Mouse (Mus musculus): ENCODE data around the gene Anxa4.

The Anxa4 gene

GRCm38 (mm10) chr6:86800467-86800866 is 7.1 kb upstream of the Anxa4 start:
- DNase-seq (ENCODE audit: low spot score) = no peak

GRCm38 (mm10) chr6:86797455-86797854 is 4.1 kb upstream of the Anxa4 start:
- DNase-seq (ENCODE audit: low spot score) = no peak

DNA sequence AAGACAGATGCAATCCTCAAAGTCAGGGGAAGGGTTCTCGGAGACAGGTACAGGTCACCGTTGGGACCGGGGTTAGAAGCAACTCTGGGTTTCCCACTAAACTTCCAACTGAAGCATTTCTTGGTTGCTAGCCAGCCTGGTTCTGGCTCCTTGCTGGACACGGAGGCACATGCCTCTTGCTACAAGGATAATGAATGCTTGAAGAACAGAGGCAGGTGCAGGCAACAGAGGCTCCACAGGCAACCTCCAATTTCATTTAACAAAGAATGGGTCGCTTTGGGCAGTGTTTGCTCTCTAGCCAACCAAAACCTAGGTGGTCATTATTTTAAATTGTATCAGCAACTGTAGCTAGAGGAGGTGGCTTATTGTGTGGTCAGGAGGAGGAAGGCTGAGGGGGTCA is 573 bp upstream of the Anxa4 start:
- DNase-seq (ENCODE audit: low spot score) = peak; percentile 23

DNA sequence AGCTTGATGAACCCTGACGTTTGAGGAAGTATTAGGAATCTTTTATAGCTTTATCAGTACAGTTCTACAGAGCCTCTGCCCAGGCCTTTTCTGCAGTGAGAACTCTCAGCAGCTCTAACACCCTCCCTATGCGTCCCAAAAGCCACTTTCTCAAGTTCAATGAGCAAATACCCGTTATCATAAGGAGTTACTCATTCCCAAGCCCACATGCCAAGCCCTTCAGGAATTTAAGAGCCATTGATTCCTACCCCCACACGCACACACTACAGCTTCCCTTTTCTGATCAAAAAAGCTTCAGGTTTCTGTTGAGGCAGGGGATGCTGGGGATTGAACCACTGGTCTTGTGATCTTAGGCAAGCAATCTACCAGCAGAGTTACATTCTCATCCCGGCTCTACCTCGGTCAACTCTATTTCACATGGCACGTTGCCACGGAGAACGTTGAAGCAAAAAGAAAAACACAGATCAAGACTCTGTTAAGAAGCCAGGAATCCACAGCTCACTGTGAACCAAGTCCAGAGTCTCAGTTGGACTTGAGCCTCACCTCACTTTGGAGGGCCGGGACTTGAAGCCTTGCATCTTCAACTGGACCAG is 2.9 kb downstream of the Anxa4 start:
- no peak for DNase-seq (ENCODE audit: low spot score)

GRCm38 (mm10) chr6:86788242-86788641 is 5.1 kb downstream of the Anxa4 start:
- no peak for DNase-seq (ENCODE audit: low spot score)

DNA sequence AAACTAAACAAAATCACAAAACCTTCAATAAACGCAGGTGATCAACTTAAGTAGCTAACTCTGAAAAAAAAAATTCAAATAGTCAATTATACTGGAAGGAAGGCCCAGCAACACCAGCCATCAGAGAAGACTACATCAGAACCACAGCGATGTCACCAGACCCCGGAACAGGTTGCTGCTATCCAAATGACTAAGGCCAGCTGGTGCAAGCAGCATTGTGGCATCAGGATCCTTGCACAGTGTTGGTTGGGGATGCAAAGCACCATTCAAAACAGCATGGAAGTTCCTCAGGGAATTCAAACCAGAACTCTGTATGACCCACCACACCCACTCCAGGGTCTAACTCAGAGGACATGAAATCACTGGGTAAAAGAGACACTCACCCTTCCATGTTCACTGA is 6.8 kb downstream of the Anxa4 start:
- DNase-seq (ENCODE audit: low spot score) = no peak

DNA sequence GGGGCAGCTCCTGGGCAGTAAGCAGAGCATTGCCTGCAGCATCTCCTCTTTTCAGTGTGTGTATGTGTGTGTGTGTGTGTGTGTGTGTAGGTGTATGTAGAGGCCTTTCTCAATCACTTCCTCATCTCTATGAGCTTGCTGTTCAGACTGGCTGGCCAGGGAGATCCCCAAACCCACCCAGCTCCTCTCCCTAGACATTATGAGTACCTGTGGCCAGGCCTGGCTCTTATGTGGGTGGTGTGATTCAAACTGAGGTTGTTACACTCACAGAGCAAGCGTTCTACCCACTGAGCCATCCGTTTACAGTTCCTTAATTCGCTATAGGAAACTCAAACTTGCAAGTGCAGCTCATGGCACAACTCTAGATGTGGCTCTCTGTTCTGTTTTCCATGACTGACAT is 8.6 kb downstream of the Anxa4 start:
- no peak for DNase-seq (ENCODE audit: low spot score)

DNA sequence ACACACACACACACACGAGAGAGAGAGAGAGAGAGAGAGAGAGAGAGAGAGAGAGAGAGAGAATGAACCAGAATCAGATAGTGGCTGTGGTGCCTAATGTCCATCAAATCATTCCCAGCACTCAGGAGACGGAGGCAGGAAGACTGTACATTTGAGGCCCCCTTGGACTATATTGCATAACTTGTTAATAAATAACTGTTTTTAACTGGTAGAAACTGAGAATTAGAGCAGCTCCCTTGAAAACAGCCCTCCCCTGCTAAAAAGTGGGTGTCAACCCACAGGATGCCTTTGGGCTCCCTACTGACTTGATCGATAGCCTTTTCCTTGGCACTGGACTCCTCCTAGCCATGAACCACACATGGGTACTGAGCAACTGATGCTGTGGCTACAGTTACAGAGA is 11.0 kb downstream of the Anxa4 start:
- DNase-seq (ENCODE audit: low spot score) = no peak

DNA sequence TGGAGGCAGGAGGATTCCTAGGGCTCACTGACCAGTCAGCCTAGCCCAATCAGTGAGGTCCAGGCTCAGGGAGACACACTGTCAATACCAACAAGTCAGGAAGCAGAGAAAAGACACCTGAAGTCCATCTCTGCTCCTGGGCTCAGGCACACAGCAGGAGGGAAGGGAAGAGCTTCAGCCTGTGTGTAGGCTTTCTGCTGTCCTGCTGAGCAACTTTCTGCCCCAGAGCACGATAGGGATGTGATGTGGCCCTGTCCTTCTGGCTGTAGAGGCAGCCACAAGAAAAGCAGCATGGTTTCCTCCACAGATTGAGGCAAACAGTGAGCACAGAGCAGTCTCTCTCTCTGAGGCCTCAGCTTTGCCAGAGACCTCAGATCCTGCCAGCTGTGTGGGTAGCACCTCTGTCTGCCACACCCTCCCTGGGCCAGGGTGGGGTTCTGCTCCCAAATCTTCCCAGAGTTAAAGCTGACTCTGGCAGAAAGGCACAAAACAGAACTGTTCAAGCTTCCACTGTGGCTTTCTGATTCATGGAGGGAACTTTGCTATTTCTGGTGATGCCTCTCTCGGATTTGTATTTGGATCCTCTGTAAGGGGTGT is 11.9 kb downstream of the Anxa4 start:
- no peak for DNase-seq (ENCODE audit: low spot score)

- DNase-seq (ENCODE audit: low spot score) = no peak
Measured at GRCm38 (mm10) chr6:86778910-86779594, 14.3 kb downstream of the Anxa4 start.

DNA sequence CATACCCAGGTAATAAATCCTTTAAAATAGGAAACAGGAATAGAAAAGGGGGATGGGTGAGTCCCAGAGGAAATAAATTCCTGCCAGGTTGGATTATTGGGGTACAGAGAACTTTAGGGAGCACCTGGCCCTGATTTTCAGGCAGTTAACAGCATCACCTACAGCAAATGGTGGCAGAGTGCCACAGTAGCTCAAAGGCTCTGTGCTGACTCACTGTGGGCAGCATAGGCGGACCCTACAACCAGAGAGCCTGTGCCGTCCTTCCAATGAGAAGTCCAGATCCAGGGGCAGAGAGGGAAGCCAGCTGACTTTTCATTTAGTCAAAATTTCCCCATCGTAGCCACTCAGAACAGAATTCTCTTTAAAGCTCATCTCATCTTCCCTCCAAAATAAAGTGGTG is 16.2 kb downstream of the Anxa4 start:
- no peak for DNase-seq (ENCODE audit: low spot score)

DNA sequence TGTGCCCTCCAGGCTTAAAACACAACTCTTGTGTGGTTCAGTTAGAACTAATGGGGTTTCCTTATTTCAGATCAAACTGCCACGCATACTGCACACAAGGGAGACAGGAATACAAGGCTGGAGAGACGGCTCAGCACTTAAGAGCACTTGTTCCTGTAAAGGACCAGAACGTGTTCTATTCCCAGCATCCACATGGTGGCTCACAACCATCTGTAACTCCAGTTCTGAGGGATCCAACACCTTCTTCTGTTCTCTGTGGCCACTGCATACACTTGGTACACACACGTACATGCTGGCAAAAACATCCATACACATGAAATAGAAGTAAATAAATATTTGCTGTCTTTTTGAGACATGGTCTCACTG is 16.7 kb downstream of the Anxa4 start:
- DNase-seq (ENCODE audit: low spot score) = no peak

GRCm38 (mm10) chr6:86776001-86776705 is 17.2 kb downstream of the Anxa4 start:
- no peak for DNase-seq (ENCODE audit: low spot score)

DNA sequence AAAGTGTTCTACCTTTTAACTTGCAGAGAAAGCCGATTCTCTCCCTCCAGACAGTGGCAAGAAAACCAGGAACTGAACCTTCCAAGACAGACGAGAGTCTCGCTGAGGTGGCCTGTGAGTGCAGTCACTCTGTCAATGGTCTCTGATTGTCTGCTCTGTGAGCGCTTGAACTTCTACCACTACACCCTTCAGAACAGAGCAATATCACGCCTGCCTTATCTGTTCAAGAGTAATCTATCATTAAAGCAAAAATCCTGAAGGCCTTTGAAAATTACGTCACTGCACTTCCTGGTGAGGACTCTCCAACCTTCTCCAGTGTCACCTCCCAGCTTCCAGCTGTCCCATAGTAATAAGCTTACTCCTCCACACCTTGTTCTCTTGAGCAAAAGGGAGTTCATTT is 18.4 kb downstream of the Anxa4 start:
- DNase-seq (ENCODE audit: low spot score) = no peak

GRCm38 (mm10) chr6:86773830-86774229 is 19.6 kb downstream of the Anxa4 start:
- no peak for DNase-seq (ENCODE audit: low spot score)

DNA sequence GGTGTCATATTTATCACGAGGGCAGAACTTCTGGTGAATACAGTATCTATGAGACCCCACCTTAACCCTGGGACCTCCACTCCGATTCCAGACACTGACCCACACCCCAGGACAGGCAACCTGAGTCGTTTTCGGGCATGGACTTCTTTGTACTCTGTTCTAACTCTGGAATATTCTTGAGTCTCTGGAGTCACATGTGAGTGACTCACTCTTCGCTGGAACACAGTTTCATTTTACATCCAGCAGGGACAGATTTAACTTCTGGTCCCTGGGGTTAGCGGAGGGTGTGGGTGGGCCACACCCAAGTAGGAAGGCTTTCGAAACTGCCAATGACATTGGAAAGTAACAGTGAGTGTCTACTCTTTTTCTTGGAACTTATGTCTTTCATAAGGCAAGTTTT is 20.8 kb downstream of the Anxa4 start:
- no peak for DNase-seq (ENCODE audit: low spot score)

DNA sequence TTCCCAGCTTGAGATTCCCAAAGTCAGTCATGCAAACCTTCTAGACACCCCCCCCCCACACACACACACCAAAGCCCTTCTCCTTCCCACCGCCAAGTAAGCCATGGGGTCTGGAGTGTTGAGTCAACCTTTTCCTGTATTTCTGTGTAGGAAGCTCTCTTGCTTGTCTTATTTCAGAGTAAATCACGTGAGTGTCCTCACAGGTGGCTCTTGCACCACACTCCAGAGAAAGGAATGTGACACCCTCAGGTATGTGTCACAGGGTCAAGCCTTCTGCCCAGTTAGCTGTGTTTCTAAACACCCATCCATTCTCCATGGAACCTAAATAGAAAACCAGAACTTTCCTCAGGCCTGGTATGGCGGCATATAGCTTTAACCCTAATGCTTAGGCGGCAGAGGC is 24.4 kb downstream of the Anxa4 start:
- DNase-seq (ENCODE audit: low spot score) = no peak

DNA sequence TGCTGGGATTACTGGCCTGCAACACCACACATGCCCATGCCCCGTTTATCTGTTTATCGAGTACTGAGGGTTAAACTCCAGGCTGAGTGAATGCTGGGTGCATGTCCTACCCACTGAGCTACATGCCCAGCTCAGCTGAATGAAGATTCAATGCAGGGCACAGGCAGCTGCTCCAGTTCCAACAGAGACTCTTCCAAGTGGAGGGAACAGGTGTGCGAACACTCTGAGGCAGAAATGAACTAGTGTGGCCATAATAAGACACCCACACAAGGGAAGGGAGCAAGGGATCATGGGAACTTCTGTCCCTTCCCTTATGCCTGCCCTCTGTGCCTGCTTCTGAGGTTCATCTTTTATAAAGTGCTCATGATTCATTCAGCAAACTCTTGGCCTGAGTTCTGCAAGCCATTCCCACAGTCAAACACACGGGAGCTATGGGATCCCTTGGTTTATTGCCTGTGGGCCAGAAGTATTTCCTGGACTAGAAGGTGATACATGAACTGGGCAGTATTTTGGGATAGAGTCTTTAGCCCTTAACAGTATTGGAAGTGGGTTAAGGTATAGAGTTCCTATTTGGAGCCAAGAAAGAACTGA is 25.1 kb downstream of the Anxa4 start:
- no peak for DNase-seq (ENCODE audit: low spot score)

GRCm38 (mm10) chr6:86767465-86767864 is 25.9 kb downstream of the Anxa4 start:
- no peak for DNase-seq (ENCODE audit: low spot score)

GRCm38 (mm10) chr6:86765637-86766059 is 27.7 kb downstream of the Anxa4 start:
- no peak for DNase-seq (ENCODE audit: low spot score)

- DNase-seq (ENCODE audit: low spot score) = no peak
Measured at GRCm38 (mm10) chr6:86754105-86754863, 39.1 kb downstream of the Anxa4 start.
